Mouse (Mus musculus): ENCODE results near the gene Rtn4rl2.

DNA sequence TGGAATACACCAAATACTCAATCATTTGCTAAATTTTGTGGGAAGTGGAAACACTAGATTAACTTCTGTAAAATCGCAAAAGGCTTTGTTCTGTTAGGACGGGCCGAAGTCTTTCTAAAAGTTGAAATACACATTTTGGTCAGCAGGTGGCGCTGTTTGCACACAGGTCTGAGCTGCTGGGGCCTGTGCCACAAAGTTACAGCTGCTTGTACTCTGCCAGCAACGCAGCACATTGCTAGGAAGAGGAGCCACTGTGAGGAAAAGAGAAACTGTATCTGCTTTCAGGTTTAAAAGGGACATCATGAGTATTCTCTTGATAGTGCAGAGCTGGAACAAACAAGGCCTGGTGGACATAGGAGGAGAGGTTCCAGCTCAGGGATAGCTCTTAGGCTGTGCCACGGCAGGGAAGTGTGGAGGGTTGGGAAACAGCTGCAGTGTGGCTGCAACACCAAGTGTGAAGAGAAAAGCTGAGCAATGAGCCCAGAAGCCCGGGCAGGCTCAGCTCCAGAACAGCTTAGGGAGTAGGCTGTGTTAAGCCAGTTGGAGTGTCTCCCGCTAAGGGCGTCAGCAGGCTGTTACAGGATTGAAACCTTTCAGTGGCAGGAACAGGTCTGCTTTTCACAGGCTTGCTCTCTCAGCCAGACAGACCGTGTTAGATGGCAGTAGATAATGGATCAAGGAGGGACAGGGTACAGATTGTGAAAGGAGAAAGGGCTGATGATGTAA, 54.7 kb downstream of the Rtn4rl2 start:
- TF ChIP-seq MAX (IDR thresholded peaks at IDR 0.05) (no peak), CTCF (IDR thresholded peaks at IDR 0.05; ENCODE audit: control insufficient read depth, insufficient read depth, insufficient read length) (peak; percentile 61), CEBPB (IDR thresholded peaks at IDR 0.05; ENCODE audit: low read depth) (no peak)

Data from C2C12 (cell line).